Mouse (Mus musculus): ENCODE results near the gene Antxr2. TPM values are rescaled to one million over a fixed set of nuclear protein-coding genes. Genes with fewer than 3 reads are reported as not detected.

Gene Antxr2
- polyA plus RNA-seq, 1 experiment from 2014 or later, result 26.6 TPM

GRCm38 (mm10) chr5:97906537-97907266, 124.1 kb downstream of the Antxr2 start:
- no peaks in the 10 kb centered on the region for H3K36me3 ChIP-seq
- no peak overlapping the region for H3K9ac ChIP-seq
- 62% methylated on average over 13 of the region's 13 CpGs for WGBS
- no peaks in the 10 kb centered on the region for H3K27me3 ChIP-seq
- no peaks in the 10 kb centered on the region for H3K4me1 ChIP-seq
- H3K9me3 ChIP-seq (replicated peaks), result no peaks in the 10 kb centered on the region
- ATAC-seq (ENCODE audit: insufficient number of reproducible peaks, low FRiP score, low TSS enrichment, low read depth), result no peak
- no peak overlapping the region for H3K4me3 ChIP-seq (replicated peaks)
- H3K4me2 ChIP-seq (replicated peaks), result no peak overlapping the region
- H3K27ac ChIP-seq (replicated peaks), result no peak overlapping the region

DNA sequence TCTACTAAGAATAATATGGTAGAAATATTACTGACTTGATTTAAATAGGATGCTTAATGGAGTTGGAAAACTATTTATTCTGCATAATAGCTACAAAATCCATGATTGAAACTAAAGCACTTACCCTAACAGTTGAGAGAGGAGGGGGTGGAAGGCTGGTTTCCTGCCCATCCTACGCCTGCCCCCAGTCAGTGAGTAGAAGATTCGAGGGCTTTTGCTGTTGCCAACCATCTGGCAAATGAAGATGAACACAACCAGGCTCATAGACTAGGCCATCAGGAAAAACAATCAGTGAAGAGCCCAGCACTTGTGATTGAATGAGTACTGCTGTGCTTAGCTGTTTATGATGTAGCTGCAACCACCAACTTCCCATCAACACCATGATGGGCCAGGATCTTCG, 125.0 kb downstream of the Antxr2 start:
- H3K9me3 ChIP-seq (replicated peaks), result no peaks in the 10 kb centered on the region
- H3K4me2 ChIP-seq (replicated peaks), result no peak overlapping the region
- H3K9ac ChIP-seq, result no peak overlapping the region
- no peaks in the 10 kb centered on the region for H3K36me3 ChIP-seq
- H3K4me1 ChIP-seq, result no peaks in the 10 kb centered on the region
- H3K4me3 ChIP-seq (replicated peaks), result no peak overlapping the region
- no peak for ATAC-seq (ENCODE audit: insufficient number of reproducible peaks, low FRiP score, low TSS enrichment, low read depth)
- no peaks in the 10 kb centered on the region for H3K27me3 ChIP-seq
- 79% methylated on average over 3 of the region's 3 CpGs for WGBS
- no peak overlapping the region for H3K27ac ChIP-seq (replicated peaks)

GRCm38 (mm10) chr5:97901096-97901495, 129.7 kb downstream of the Antxr2 start:
- Histone ChIP-seq H3K27ac (replicated peaks) (no peak overlapping the region), H3K36me3 (no peaks in the 10 kb centered on the region), H3K4me3 (replicated peaks) (no peak overlapping the region), H3K4me2 (replicated peaks) (no peak overlapping the region), H3K9me3 (replicated peaks) (no peaks in the 10 kb centered on the region), H3K9ac (no peak overlapping the region), H3K27me3 (no peaks in the 10 kb centered on the region), H3K4me1 (no peaks in the 10 kb centered on the region)
- 75% methylated on average over 7 of the region's 7 CpGs for WGBS
- no peak for ATAC-seq (ENCODE audit: insufficient number of reproducible peaks, low FRiP score, low TSS enrichment, low read depth)

- H3K9ac ChIP-seq, result no peak overlapping the region
- no peak for ATAC-seq (ENCODE audit: insufficient number of reproducible peaks, low FRiP score, low TSS enrichment, low read depth)
- no peaks in the 10 kb centered on the region for H3K36me3 ChIP-seq
- H3K9me3 ChIP-seq (replicated peaks), result no peaks in the 10 kb centered on the region
- H3K27me3 ChIP-seq, result no peaks in the 10 kb centered on the region
- H3K4me1 ChIP-seq, result no peaks in the 10 kb centered on the region
- H3K27ac ChIP-seq (replicated peaks), result no peak overlapping the region
- no peak overlapping the region for H3K4me3 ChIP-seq (replicated peaks)
- no peak overlapping the region for H3K4me2 ChIP-seq (replicated peaks)
- WGBS, result 87% methylated on average over 5 of the region's 5 CpGs
These were observed 131.5 kb downstream of the Antxr2 start for GRCm38 (mm10) chr5:97899321-97899720.

- Histone ChIP-seq H3K4me3 (replicated peaks) (no peak overlapping the region), H3K9me3 (replicated peaks) (no peaks in the 10 kb centered on the region), H3K27me3 (no peaks in the 10 kb centered on the region), H3K27ac (replicated peaks) (no peak overlapping the region), H3K36me3 (0 out of 2 replicates have a peak, but pooled peaks cover 9% of the 10 kb centered on the region), H3K9ac (no peak overlapping the region), H3K4me2 (replicated peaks) (no peak overlapping the region), H3K4me1 (no peaks in the 10 kb centered on the region)
- WGBS, result 94% methylated on average over 6 of the region's 6 CpGs
- no peak for ATAC-seq (ENCODE audit: insufficient number of reproducible peaks, low FRiP score, low TSS enrichment, low read depth)
These were observed 145.4 kb downstream of the Antxr2 start for GRCm38 (mm10) chr5:97885427-97885826.

DNA sequence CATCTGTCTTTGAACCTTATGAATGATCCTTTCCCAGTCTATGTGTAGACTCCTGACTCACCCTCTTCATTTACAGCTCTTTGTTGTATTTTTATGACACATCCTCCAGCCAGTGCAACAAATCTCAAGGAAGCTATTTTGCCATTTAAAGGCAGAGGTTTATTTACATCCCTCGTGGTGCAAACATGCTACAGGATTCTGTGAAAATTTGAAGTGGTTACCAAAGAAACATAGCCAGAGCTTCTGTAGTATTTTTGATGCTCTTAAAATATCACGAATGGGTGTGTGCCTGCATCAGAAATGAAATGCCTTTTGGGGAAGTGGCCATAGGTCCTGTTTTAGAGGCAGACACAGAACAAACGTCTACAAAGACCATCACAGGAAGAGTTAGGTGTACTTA, 146.7 kb downstream of the Antxr2 start:
- no peak for ATAC-seq (ENCODE audit: insufficient number of reproducible peaks, low FRiP score, low TSS enrichment, low read depth)
- Histone ChIP-seq H3K9ac (no peak overlapping the region), H3K36me3 (0 out of 2 replicates have a peak, but pooled peaks cover 9% of the 10 kb centered on the region), H3K9me3 (replicated peaks) (no peaks in the 10 kb centered on the region), H3K4me2 (replicated peaks) (no peak overlapping the region), H3K27me3 (no peaks in the 10 kb centered on the region), H3K27ac (replicated peaks) (no peak overlapping the region), H3K4me1 (no peaks in the 10 kb centered on the region), H3K4me3 (replicated peaks) (no peak overlapping the region)
- WGBS, result 82% methylated on average over 3 of the region's 3 CpGs

GRCm38 (mm10) chr5:97881421-97881820, 149.4 kb downstream of the Antxr2 start:
- 0 out of 2 replicates have a peak, but pooled peaks cover 9% of the 10 kb centered on the region for H3K36me3 ChIP-seq
- H3K27me3 ChIP-seq, result no peaks in the 10 kb centered on the region
- H3K4me3 ChIP-seq (replicated peaks), result no peak overlapping the region
- no peak for ATAC-seq (ENCODE audit: insufficient number of reproducible peaks, low FRiP score, low TSS enrichment, low read depth)
- no peak overlapping the region for H3K27ac ChIP-seq (replicated peaks)
- H3K4me2 ChIP-seq (replicated peaks), result no peak overlapping the region
- no peak overlapping the region for H3K9ac ChIP-seq
- H3K9me3 ChIP-seq (replicated peaks), result no peaks in the 10 kb centered on the region
- H3K4me1 ChIP-seq, result no peaks in the 10 kb centered on the region
- WGBS, result 75% methylated on average over 2 of the region's 2 CpGs

GRCm38 (mm10) chr5:97880115-97880514, 150.7 kb downstream of the Antxr2 start:
- no peak for ATAC-seq (ENCODE audit: insufficient number of reproducible peaks, low FRiP score, low TSS enrichment, low read depth)
- Histone ChIP-seq H3K4me1 (no peaks in the 10 kb centered on the region), H3K36me3 (0 out of 2 replicates have a peak, but pooled peaks cover 4% of the 10 kb centered on the region), H3K27me3 (no peaks in the 10 kb centered on the region), H3K27ac (replicated peaks) (no peak overlapping the region), H3K9me3 (replicated peaks) (no peaks in the 10 kb centered on the region), H3K4me2 (replicated peaks) (no peak overlapping the region), H3K9ac (no peak overlapping the region), H3K4me3 (replicated peaks) (no peak overlapping the region)
- 70% methylated on average over 8 of the region's 8 CpGs for WGBS

GRCm38 (mm10) chr5:97878871-97879270, 152.0 kb downstream of the Antxr2 start:
- H3K4me1 ChIP-seq, result no peaks in the 10 kb centered on the region
- ATAC-seq (ENCODE audit: insufficient number of reproducible peaks, low FRiP score, low TSS enrichment, low read depth), result no peak
- WGBS, result 48% methylated on average over 3 of the region's 3 CpGs
- H3K4me2 ChIP-seq (replicated peaks), result no peak overlapping the region
- H3K9me3 ChIP-seq (replicated peaks), result no peaks in the 10 kb centered on the region
- no peak overlapping the region for H3K9ac ChIP-seq
- no peak overlapping the region for H3K4me3 ChIP-seq (replicated peaks)
- H3K27ac ChIP-seq (replicated peaks), result no peak overlapping the region
- no peaks in the 10 kb centered on the region for H3K27me3 ChIP-seq
- H3K36me3 ChIP-seq, result no peaks in the 10 kb centered on the region

DNA sequence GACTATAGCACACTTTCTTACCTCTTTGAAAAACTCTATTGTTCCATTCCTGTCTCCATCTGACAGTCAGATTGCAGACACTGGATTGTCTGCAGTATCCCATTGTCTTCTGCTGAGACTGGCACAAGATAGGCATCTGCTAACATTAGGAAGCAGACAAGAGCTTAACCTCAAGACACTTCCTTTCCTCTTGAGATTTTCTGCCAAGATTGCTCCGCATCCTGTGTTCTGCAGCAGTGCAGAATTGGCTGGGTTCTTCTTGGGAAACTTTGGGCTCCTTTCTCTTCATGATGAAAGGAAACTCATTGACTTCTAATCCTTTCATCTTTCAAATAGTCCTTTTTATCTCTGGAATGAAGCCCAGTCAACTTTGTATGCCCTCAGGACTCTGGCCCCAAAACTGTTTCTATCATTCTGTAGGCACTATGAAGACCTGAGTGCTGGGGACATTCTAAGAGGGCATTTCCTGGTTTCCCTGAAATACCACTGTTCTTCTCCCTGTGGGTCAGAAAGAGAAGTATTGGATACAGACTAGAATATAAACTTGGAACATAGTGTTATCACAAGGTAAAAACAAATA, 152.5 kb downstream of the Antxr2 start:
- no peak overlapping the region for H3K27ac ChIP-seq (replicated peaks)
- H3K9me3 ChIP-seq (replicated peaks), result no peaks in the 10 kb centered on the region
- H3K9ac ChIP-seq, result no peak overlapping the region
- WGBS, result 59% methylated on average over 1 of the region's 1 CpGs
- H3K4me3 ChIP-seq (replicated peaks), result no peak overlapping the region
- no peaks in the 10 kb centered on the region for H3K4me1 ChIP-seq
- no peak for ATAC-seq (ENCODE audit: insufficient number of reproducible peaks, low FRiP score, low TSS enrichment, low read depth)
- no peaks in the 10 kb centered on the region for H3K36me3 ChIP-seq
- no peaks in the 10 kb centered on the region for H3K27me3 ChIP-seq
- no peak overlapping the region for H3K4me2 ChIP-seq (replicated peaks)

- no peak overlapping the region for H3K4me3 ChIP-seq (replicated peaks)
- no peaks in the 10 kb centered on the region for H3K36me3 ChIP-seq
- no peaks in the 10 kb centered on the region for H3K27me3 ChIP-seq
- 84% methylated on average over 2 of the region's 2 CpGs for WGBS
- no peaks in the 10 kb centered on the region for H3K4me1 ChIP-seq
- H3K27ac ChIP-seq (replicated peaks), result no peak overlapping the region
- ATAC-seq (ENCODE audit: insufficient number of reproducible peaks, low FRiP score, low TSS enrichment, low read depth), result no peak
- H3K4me2 ChIP-seq (replicated peaks), result no peak overlapping the region
- H3K9me3 ChIP-seq (replicated peaks), result no peaks in the 10 kb centered on the region
- no peak overlapping the region for H3K9ac ChIP-seq
These were observed 153.9 kb downstream of the Antxr2 start for GRCm38 (mm10) chr5:97876895-97877294.

- no peak overlapping the region for H3K4me3 ChIP-seq (replicated peaks)
- H3K36me3 ChIP-seq, result no peaks in the 10 kb centered on the region
- H3K27ac ChIP-seq (replicated peaks), result no peak overlapping the region
- no peak overlapping the region for H3K4me2 ChIP-seq (replicated peaks)
- no peaks in the 10 kb centered on the region for H3K4me1 ChIP-seq
- H3K27me3 ChIP-seq, result no peaks in the 10 kb centered on the region
- WGBS, result 64% methylated on average over 2 of the region's 2 CpGs
- ATAC-seq (ENCODE audit: insufficient number of reproducible peaks, low FRiP score, low TSS enrichment, low read depth), result no peak
- no peak overlapping the region for H3K9ac ChIP-seq
- no peaks in the 10 kb centered on the region for H3K9me3 ChIP-seq (replicated peaks)
These were observed 162.9 kb downstream of the Antxr2 start for GRCm38 (mm10) chr5:97867921-97868320.

Measured in embryonic facial prominence, embryonic 15.5 days (tissue).